Mouse (Mus musculus) kidney, postnatal 0 days (tissue): ENCODE data around the gene Safb. TPM values are rescaled to one million over a fixed set of nuclear protein-coding genes. Genes with fewer than 3 reads are reported as not detected.

ENCODE experiments used
- ATAC-seq: fragments of 200-750 bp; cut with Nextera tagmentation; replicated peaks from 2 replicates; pipeline ENCODE4 v1.8.0; 2017; ENCODE audit warnings: low read depth, moderate number of reproducible peaks, moderate TSS enrichment, moderate library complexity; ENCODE audit not compliant: low FRiP score
- DNase-seq: peaks from one replicate; pipeline ENCODE4 v3.0.0-alpha.2; 2016; ENCODE audit warnings: low spot score
- H3K27ac ChIP-seq: fragments of 300-500 bp; sonication (generic); 2 replicates; pipeline ENCODE4 v1.5.1; 2014; ENCODE audit warnings: mild to moderate bottlenecking
- H3K27me3 ChIP-seq: fragments of 300-500 bp; sonication (generic); 2 replicates; pipeline ENCODE4 v1.6.1; 2014; ENCODE audit warnings: low read length, mixed read lengths; ENCODE audit not compliant: insufficient read depth
- H3K36me3 ChIP-seq: fragments of 300-500 bp; sonication (generic); 2 replicates; pipeline ENCODE4 v1.6.1; 2014; ENCODE audit warnings: low read length, mixed read lengths; ENCODE audit not compliant: insufficient read depth
- H3K4me1 ChIP-seq: fragments of 300-500 bp; sonication (generic); replicated peaks from 2 replicates; pipeline ENCODE4 v1.6.1; 2014; ENCODE audit warnings: antibody characterized with exemption, low read length, mixed read lengths; ENCODE audit not compliant: insufficient read depth
- H3K4me2 ChIP-seq: fragments of 300-500 bp; sonication (generic); 2 replicates; pipeline ENCODE4 v1.6.1; 2014; ENCODE audit warnings: mild to moderate bottlenecking, low read length, moderate library complexity, mixed read lengths
- H3K4me3 ChIP-seq: fragments of 300-500 bp; sonication (generic); replicated peaks from 2 replicates; pipeline ENCODE4 v1.5.1; 2014; ENCODE audit warnings: low read depth, low read length
- H3K9ac ChIP-seq: fragments of 300-500 bp; sonication (generic); 2 replicates; pipeline ENCODE4 v1.6.1; 2014; ENCODE audit warnings: low read depth, low read length
- H3K9me3 ChIP-seq: fragments of 300-500 bp; sonication (generic); replicated peaks from 2 replicates; pipeline ENCODE4 v1.6.1; 2016; ENCODE audit warnings: low read length, inconsistent platforms, mixed read lengths
- CTCF ChIP-seq: IDR thresholded peaks from 2 replicates; pipeline ENCODE4 v1.5.1; 2016; ENCODE audit warnings: antibody characterized with exemption, low read depth, mild to moderate bottlenecking, moderate library complexity
- WGBS: fragments of 180-500 bp; shearing (Covaris S2); extraction: QIAGEN DNeasy Blood & Tissue Kit; methylation state at CpG from one replicate; pipeline ENCODE4 v1.1.7; 2014; 5-methylcytosine and 5-hydroxymethylcytosine counted together
- polyA plus RNA-seq: library from polyadenylated mRNA; unstranded; fragments of >200 nt; fragmentation: Nextera tagmentation; extraction: Ambion mirVana; gene quantifications from 2 replicates; pipeline ENCODE4 v1.2.1, GENCODE M21; 2015

Safb gene
- polyA plus RNA-seq, 1 experiment from 2014 or later, result 61.0 TPM

- no peak overlapping the region for H3K27ac ChIP-seq
- DNase-seq (no peak), ATAC-seq (no peak)
- H3K36me3 ChIP-seq, result peaks cover 60% of the 10 kb centered on the region; the same call in 1 of the 2 replicates
- no peaks in the 10 kb centered on the region for H3K9me3 ChIP-seq
- 92% methylated on average over 4 of the region's 4 CpGs for WGBS
- H3K4me2 ChIP-seq, result no peak overlapping the region
- no peak overlapping the region for H3K9ac ChIP-seq
- H3K4me1 ChIP-seq, result peaks cover 7% of the 10 kb centered on the region; the same call in 1 of the 2 replicates
- H3K27me3 ChIP-seq, result no peaks in the 10 kb centered on the region
- TF ChIP-seq CTCF, result no peak
- no peak overlapping the region for H3K4me3 ChIP-seq
These were observed 4.3 kb downstream of the Safb start for GRCm38 (mm10) chr17:56588921-56589320.

GRCm38 (mm10) chr17:56592553-56592952 is 7.9 kb downstream of the Safb start:
- Histone ChIP-seq H3K27me3 (no peaks in the 10 kb centered on the region), H3K36me3 (peaks cover 87% of the 10 kb centered on the region), H3K9ac (no peak overlapping the region), H3K4me2 (no peak overlapping the region), H3K4me1 (no peaks in the 10 kb centered on the region), H3K4me3 (no peak overlapping the region), H3K27ac (no peak overlapping the region), H3K9me3 (no peaks in the 10 kb centered on the region)
- DNase-seq (no peak), ATAC-seq (no peak)
- no peak for TF ChIP-seq CTCF

GRCm38 (mm10) chr17:56593527-56594271 is 9.1 kb downstream of the Safb start:
- Histone ChIP-seq H3K27ac (no peak overlapping the region), H3K27me3 (no peaks in the 10 kb centered on the region), H3K36me3 (peaks cover 87% of the 10 kb centered on the region), H3K9ac (no peak overlapping the region), H3K9me3 (no peaks in the 10 kb centered on the region), H3K4me1 (no peaks in the 10 kb centered on the region), H3K4me3 (no peak overlapping the region), H3K4me2 (no peak overlapping the region)
- WGBS, result 89% methylated on average over 8 of the region's 8 CpGs
- TF ChIP-seq CTCF, result no peak
- no peak for ATAC-seq
- DNase-seq, result no peak

- TF ChIP-seq CTCF, result no peak
- H3K9ac ChIP-seq, result no peak overlapping the region
- peaks cover 1% of the 10 kb centered on the region for H3K4me1 ChIP-seq
- H3K36me3 ChIP-seq, result peaks cover 74% of the 10 kb centered on the region
- 94% methylated on average over 28 of the region's 28 CpGs for WGBS
- H3K4me2 ChIP-seq, result no peak overlapping the region
- H3K27me3 ChIP-seq, result no peaks in the 10 kb centered on the region
- no peak for DNase-seq
- H3K9me3 ChIP-seq, result no peaks in the 10 kb centered on the region
- H3K4me3 ChIP-seq, result no peak overlapping the region
- no peak overlapping the region for H3K27ac ChIP-seq
- ATAC-seq, result no peak
These were observed 18.8 kb downstream of the Safb start for GRCm38 (mm10) chr17:56603186-56604069.

- WGBS, result 82% methylated on average over 9 of the region's 9 CpGs
- Histone ChIP-seq H3K36me3 (peaks cover 74% of the 10 kb centered on the region), H3K4me3 (no peak overlapping the region), H3K9me3 (no peaks in the 10 kb centered on the region), H3K9ac (no peak overlapping the region), H3K4me2 (no peak overlapping the region), H3K27me3 (no peaks in the 10 kb centered on the region), H3K4me1 (peaks cover 5% of the 10 kb centered on the region), H3K27ac (no peak overlapping the region)
- TF ChIP-seq CTCF, result no peak
- no peak for DNase-seq
- no peak for ATAC-seq
These were observed 19.4 kb downstream of the Safb start for GRCm38 (mm10) chr17:56604070-56604380.

GRCm38 (mm10) chr17:56604422-56604821 is 19.8 kb downstream of the Safb start:
- peaks cover 73% of the 10 kb centered on the region for H3K36me3 ChIP-seq
- no peak overlapping the region for H3K4me2 ChIP-seq
- no peak overlapping the region for H3K27ac ChIP-seq
- no peak overlapping the region for H3K4me3 ChIP-seq
- peaks cover 5% of the 10 kb centered on the region for H3K4me1 ChIP-seq
- no peaks in the 10 kb centered on the region for H3K9me3 ChIP-seq
- no peak for TF ChIP-seq CTCF
- DNase-seq (no peak), ATAC-seq (no peak)
- no peak overlapping the region for H3K9ac ChIP-seq
- 88% methylated on average over 3 of the region's 3 CpGs for WGBS
- no peaks in the 10 kb centered on the region for H3K27me3 ChIP-seq
